Mouse (Mus musculus) layer of hippocampus, postnatal 10 days (tissue): Measurements from ENCODE around the gene Tmem156. TPM values are rescaled to one million over a fixed set of nuclear protein-coding genes. Genes with fewer than 3 reads are reported as not detected.

Experiments used
- DNase-seq, 2 experiments: peaks; one replicate each; pipeline ENCODE4 v3.0.0; 2021; ENCODE audit warnings: low spot score in 2 of 2
- total RNA-seq, 2 experiments: library from RNA; stranded (reverse); gene quantifications; 2 replicates each; pipeline ENCODE4 v1.2.3; 2021

Tmem156 gene
- total RNA-seq, 2 experiments from 2014 or later: 0.38 to 0.55 TPM

GRCm38 (mm10) chr5:65049880-65050279 is 42.1 kb downstream of the Tmem156 start:
- DNase-seq: no peak

- DNase-seq: no peak
These were observed 44.6 kb downstream of the Tmem156 start for GRCm38 (mm10) chr5:65047285-65047855.

GRCm38 (mm10) chr5:65046442-65047284 is 45.3 kb downstream of the Tmem156 start:
- DNase-seq: no peak

GRCm38 (mm10) chr5:65045642-65046370 is 46.1 kb downstream of the Tmem156 start:
- peak in 1 of 2 experiments; percentile 61 for DNase-seq

GRCm38 (mm10) chr5:65043407-65043895 is 48.5 kb downstream of the Tmem156 start:
- no peak for DNase-seq

- DNase-seq: no peak
These were observed 51.5 kb downstream of the Tmem156 start for GRCm38 (mm10) chr5:65040463-65040862.

GRCm38 (mm10) chr5:65038811-65039571 is 52.9 kb downstream of the Tmem156 start:
- DNase-seq: no peak

GRCm38 (mm10) chr5:65038305-65038704 is 53.6 kb downstream of the Tmem156 start:
- no peak for DNase-seq

- peak; percentile 66 to 70 for DNase-seq
These were observed 55.3 kb downstream of the Tmem156 start for GRCm38 (mm10) chr5:65036597-65036996.

GRCm38 (mm10) chr5:65028019-65028418 is 63.9 kb downstream of the Tmem156 start:
- DNase-seq: no peak

GRCm38 (mm10) chr5:65026776-65027175 is 65.2 kb downstream of the Tmem156 start:
- no peak for DNase-seq

GRCm38 (mm10) chr5:65025916-65026315 is 66.0 kb downstream of the Tmem156 start:
- no peak for DNase-seq

- no peak for DNase-seq
These were observed 67.3 kb downstream of the Tmem156 start for GRCm38 (mm10) chr5:65024641-65025040.

- no peak for DNase-seq
These were observed 69.9 kb downstream of the Tmem156 start for GRCm38 (mm10) chr5:65022006-65022405.

GRCm38 (mm10) chr5:65019823-65020222 is 72.1 kb downstream of the Tmem156 start:
- DNase-seq: peak; percentile 41 to 61

- DNase-seq: no peak
These were observed 72.8 kb downstream of the Tmem156 start for GRCm38 (mm10) chr5:65019109-65019508.

- DNase-seq: no peak
These were observed 76.4 kb downstream of the Tmem156 start for GRCm38 (mm10) chr5:65015508-65015907.

GRCm38 (mm10) chr5:65011901-65012573 is 79.9 kb downstream of the Tmem156 start:
- DNase-seq: no peak

GRCm38 (mm10) chr5:65006011-65006491 is 85.9 kb downstream of the Tmem156 start:
- DNase-seq: no peak

- DNase-seq: no peak
These were observed 86.7 kb downstream of the Tmem156 start for GRCm38 (mm10) chr5:65005251-65005650.
